Mouse (Mus musculus) midbrain, embryonic 13.5 days (tissue): ENCODE measurements at regions not wholly inside any gene's neighbourhood (a gene's known extent, or its start where the extent isn't known, plus 50 kb on each side); places are given as distances from the start of the nearest gene placed in this dataset.

ENCODE experiments used
- ATAC-seq: fragments of 200-750 bp; cut with Nextera tagmentation; 2 replicates; pipeline ENCODE4 v1.8.0; 2017; ENCODE audit warnings: mild to moderate bottlenecking, moderate TSS enrichment, moderate library complexity
- H3K27ac ChIP-seq: fragments of 300-500 bp; sonication (generic); 2 replicates; pipeline ENCODE4 v1.5.1; 2015; ENCODE audit warnings: inconsistent platforms, mild to moderate bottlenecking, moderate library complexity
- H3K27me3 ChIP-seq: fragments of 300-500 bp; sonication (generic); 2 replicates; pipeline ENCODE4 v1.6.1; 2015; ENCODE audit warnings: mild to moderate bottlenecking, inconsistent platforms
- H3K36me3 ChIP-seq: fragments of 300-500 bp; sonication (generic); 2 replicates; pipeline ENCODE4 v1.6.1; 2015; ENCODE audit warnings: mild to moderate bottlenecking, inconsistent platforms
- H3K4me1 ChIP-seq: fragments of 300-500 bp; sonication (generic); replicated peaks from 2 replicates; pipeline ENCODE4 v1.6.1; 2015; ENCODE audit warnings: inconsistent platforms
- H3K4me2 ChIP-seq: fragments of 300-500 bp; sonication (generic); replicated peaks from 2 replicates; pipeline ENCODE4 v1.6.1; 2015; ENCODE audit warnings: moderate library complexity, mild to moderate bottlenecking, inconsistent platforms
- H3K4me3 ChIP-seq: fragments of 300-500 bp; sonication (generic); replicated peaks from 2 replicates; pipeline ENCODE4 v1.5.1; 2015; ENCODE audit warnings: mild to moderate bottlenecking, inconsistent platforms
- H3K9ac ChIP-seq: fragments of 300-500 bp; sonication (generic); replicated peaks from 2 replicates; pipeline ENCODE4 v1.6.1; 2015; ENCODE audit warnings: mild to moderate bottlenecking, inconsistent platforms
- H3K9me3 ChIP-seq: fragments of 300-500 bp; sonication (generic); 2 replicates; pipeline ENCODE4 v1.6.1; 2016; ENCODE audit warnings: mild to moderate bottlenecking, inconsistent platforms
- WGBS: fragments of 180-500 bp; shearing (Covaris S2); methylation state at CpG from one replicate; pipeline ENCODE4 v1.1.7; 2015; 5-methylcytosine and 5-hydroxymethylcytosine counted together

DNA sequence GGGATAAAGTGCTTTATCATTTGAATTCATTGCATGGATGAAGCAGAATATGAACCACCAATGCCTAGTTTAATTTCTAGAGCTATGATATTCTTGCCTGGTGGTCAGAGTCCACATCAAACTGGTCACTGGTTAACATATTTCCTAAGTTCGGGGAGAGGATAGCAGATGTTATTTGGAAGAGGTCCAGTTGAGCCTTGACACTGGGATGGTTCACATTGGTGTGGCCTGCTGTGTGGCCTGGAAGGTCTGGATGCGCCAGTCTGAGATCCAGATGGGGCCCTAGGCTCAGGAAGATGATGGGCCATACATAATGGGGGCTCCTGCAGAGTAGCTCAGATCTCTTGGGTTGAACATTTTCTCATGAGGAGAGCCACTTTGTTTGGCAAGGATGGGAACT lies 127.3 kb upstream of the Id2 start:
- ATAC-seq, result no peak
- Histone ChIP-seq H3K4me2 (no peak overlapping the region), H3K9me3 (no peaks in the 10 kb centered on the region), H3K36me3 (no peaks in the 10 kb centered on the region), H3K27me3 (0 out of 2 replicates have a peak, but pooled peaks cover 8% of the 10 kb centered on the region), H3K27ac (no peak overlapping the region), H3K9ac (no peak overlapping the region), H3K4me3 (no peak overlapping the region), H3K4me1 (peaks cover 5% of the 10 kb centered on the region; the same call in 1 of the 2 replicates)
- 95% methylated on average over 2 of the region's 2 CpGs for WGBS

DNA sequence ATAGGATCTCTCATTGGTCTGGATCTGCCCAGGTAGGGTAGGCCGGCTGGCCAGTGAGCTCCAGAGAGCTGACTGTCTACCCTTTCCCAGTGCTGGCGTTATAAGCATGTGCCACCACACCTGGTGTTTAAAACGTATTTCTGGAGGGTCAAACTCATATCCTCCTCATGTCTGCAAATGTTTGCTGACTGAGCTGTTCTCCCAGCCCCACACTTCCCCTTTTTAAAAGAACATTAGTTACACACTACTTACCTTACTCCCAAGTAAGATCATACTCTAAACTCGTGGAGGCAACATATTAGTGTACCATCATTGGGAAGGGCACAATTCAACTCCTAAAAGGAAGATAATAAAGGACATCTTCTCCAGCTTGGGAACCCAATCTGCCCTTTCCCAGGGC lies 126.6 kb upstream of the Id2 start:
- no peak overlapping the region for H3K4me3 ChIP-seq
- H3K4me2 ChIP-seq, result no peak overlapping the region
- WGBS, result 89% methylated on average over 4 of the region's 4 CpGs
- no peak for ATAC-seq
- H3K9ac ChIP-seq, result no peak overlapping the region
- H3K9me3 ChIP-seq, result no peaks in the 10 kb centered on the region
- peaks cover 5% of the 10 kb centered on the region for H3K4me1 ChIP-seq
- no peaks in the 10 kb centered on the region for H3K36me3 ChIP-seq
- H3K27me3 ChIP-seq, result 0 out of 2 replicates have a peak, but pooled peaks cover 8% of the 10 kb centered on the region
- no peak overlapping the region for H3K27ac ChIP-seq

DNA sequence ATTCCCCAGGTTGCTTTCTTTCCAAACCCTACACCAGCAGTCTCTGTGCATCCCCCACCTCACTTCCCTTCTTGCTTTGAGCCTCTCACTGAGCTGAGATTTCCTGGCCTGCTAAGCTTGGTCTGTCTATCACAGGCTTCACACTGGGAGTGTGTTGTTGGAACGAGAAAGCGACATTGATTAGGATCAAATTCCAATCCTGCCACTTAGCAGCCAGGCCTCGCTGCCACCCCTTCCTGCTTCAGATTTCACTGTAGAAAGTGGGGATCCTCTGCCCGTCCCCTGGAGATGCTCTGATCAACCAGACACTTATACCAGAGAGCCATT lies 123.8 kb upstream of the Id2 start:
- 0 out of 2 replicates have a peak, but pooled peaks cover 8% of the 10 kb centered on the region for H3K27me3 ChIP-seq
- H3K27ac ChIP-seq, result no peak overlapping the region
- H3K9ac ChIP-seq, result no peak overlapping the region
- H3K36me3 ChIP-seq, result no peaks in the 10 kb centered on the region
- H3K9me3 ChIP-seq, result no peaks in the 10 kb centered on the region
- H3K4me3 ChIP-seq, result no peak overlapping the region
- no peak overlapping the region for H3K4me2 ChIP-seq
- no peak for ATAC-seq
- 15% methylated on average over 4 of the region's 4 CpGs for WGBS
- H3K4me1 ChIP-seq, result peaks cover 18% of the 10 kb centered on the region

DNA sequence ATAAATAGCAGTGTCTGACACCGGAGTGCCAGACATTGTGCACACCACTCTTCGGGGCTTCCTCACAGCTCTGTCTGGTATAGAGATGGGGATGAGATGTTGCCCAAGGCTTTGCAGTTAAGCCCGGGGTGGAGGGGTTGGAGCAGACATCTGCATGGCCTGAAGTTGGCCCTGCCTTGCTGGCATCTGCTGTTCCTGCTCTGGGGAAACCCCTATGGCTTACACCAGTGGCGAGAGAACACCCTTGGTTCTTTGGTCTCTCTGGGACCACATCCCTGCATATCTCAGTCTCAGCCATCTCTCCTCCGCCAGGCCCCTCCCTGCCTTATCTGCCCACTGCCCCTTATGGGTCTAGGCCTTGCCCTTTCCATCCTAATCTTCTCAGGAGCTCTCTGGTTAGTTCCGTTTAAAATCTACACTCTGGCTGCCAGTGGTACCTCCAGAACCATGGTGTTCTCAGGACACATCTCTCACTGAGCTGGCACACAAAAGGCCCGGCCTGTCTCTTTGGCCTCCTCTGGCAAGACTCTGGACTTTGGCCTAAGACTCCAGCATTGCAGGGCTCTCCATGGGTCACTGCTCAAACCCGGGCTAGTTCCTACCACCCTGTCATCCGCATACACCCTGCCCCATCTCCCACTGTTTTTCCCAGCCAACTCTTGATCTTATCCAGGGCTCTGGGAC lies 123.3 kb upstream of the Id2 start:
- 0 out of 2 replicates have a peak, but pooled peaks cover 8% of the 10 kb centered on the region for H3K27me3 ChIP-seq
- no peaks in the 10 kb centered on the region for H3K9me3 ChIP-seq
- no peak overlapping the region for H3K4me3 ChIP-seq
- peaks cover 18% of the 10 kb centered on the region for H3K4me1 ChIP-seq
- H3K36me3 ChIP-seq, result no peaks in the 10 kb centered on the region
- WGBS, result 64% methylated on average over 9 of the region's 9 CpGs
- no peak overlapping the region for H3K9ac ChIP-seq
- ATAC-seq, result no peak
- no peak overlapping the region for H3K4me2 ChIP-seq
- H3K27ac ChIP-seq, result no peak overlapping the region

DNA sequence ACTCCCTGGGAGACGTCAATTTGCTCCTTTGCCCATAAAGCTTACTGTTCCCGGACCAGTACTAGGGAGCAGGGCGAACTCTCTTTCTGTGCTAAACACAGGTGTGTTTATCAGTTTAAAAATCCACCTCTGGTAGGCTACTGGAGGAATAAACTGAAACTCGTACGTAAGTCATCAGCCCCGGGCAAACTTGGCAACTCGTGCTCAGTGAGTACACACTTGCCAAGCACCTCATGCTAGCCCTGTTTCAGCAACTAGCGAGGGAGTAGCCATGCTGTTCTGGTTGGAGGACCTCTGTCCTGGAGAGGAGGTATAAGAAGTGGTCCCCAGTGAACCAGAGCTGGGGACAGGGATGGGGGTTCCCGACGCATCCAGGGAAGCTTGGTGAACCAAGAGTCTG lies 122.6 kb upstream of the Id2 start:
- no peak overlapping the region for H3K4me2 ChIP-seq
- H3K27ac ChIP-seq, result no peak overlapping the region
- no peak overlapping the region for H3K4me3 ChIP-seq
- no peak overlapping the region for H3K9ac ChIP-seq
- no peaks in the 10 kb centered on the region for H3K36me3 ChIP-seq
- H3K27me3 ChIP-seq, result 0 out of 2 replicates have a peak, but pooled peaks cover 8% of the 10 kb centered on the region
- H3K9me3 ChIP-seq, result no peaks in the 10 kb centered on the region
- 85% methylated on average over 10 of the region's 10 CpGs for WGBS
- ATAC-seq, result no peak
- peaks cover 18% of the 10 kb centered on the region for H3K4me1 ChIP-seq

DNA sequence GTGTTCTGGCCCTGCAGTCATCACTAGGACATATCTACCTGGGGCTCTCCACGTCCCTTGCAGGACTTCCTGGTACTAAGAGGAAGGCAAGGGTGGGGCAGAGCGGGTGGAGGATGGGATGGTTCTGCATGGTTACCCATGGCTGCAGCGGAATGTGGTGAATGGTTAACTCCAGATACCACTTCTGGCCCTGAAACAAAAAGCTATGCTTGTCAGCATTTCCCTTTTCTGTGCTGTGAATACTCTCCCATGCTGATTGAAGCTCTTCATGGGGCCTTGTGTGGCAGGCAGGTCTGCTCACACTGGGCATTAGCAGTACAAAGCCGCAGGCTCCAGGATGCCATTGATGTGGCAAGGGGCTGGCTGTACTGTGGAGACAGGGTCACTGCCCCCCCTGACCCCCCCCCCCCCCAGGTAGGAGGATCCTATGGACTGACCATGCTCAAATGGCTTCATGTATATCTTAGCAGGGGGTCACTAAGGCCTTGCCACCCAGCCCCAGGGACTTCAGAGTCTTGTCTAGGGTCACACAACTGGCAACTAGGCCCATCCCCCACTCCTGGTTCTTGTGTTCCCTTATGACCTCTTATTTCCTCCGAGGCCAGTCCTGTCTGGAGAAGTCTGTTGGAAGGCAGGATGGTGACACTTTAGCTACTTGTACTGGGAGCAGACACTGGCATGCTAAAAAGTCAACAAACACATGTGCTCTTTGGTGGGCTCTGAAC lies 120.0 kb upstream of the Id2 start:
- ATAC-seq, result peak; percentile 46; the same call in 1 of the 2 replicates
- Histone ChIP-seq H3K9me3 (no peaks in the 10 kb centered on the region), H3K4me1 (peaks cover 18% of the 10 kb centered on the region), H3K9ac (no peak overlapping the region), H3K36me3 (no peaks in the 10 kb centered on the region), H3K27me3 (0 out of 2 replicates have a peak, but pooled peaks cover 8% of the 10 kb centered on the region), H3K4me3 (no peak overlapping the region), H3K27ac (no peak overlapping the region), H3K4me2 (no peak overlapping the region)
- WGBS, result 22% methylated on average over 5 of the region's 5 CpGs

DNA sequence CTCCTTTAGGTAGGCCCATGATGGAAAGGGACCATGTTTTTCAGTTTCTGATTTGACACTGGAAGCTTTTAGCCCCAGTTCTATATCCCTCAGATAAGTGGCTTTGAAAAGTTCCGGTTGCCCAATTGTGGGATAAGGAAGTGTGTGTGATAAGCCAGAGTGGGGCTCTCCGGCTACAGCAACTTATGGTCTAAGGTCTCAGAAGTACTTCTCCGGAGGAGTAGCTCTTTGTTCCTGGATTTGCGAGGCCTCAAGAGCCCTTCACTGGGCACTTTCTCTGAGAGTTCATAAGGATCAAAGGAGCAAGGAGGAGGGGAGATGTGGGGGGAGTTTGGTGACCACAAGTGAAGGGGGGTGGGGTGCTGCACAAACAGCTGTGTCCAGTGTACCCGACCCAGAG lies 118.3 kb upstream of the Id2 start:
- no peak for ATAC-seq
- Histone ChIP-seq H3K4me3 (no peak overlapping the region), H3K9me3 (no peaks in the 10 kb centered on the region), H3K27me3 (0 out of 2 replicates have a peak, but pooled peaks cover 7% of the 10 kb centered on the region), H3K27ac (no peak overlapping the region), H3K9ac (no peak overlapping the region), H3K4me1 (peaks cover 13% of the 10 kb centered on the region), H3K4me2 (no peak overlapping the region), H3K36me3 (no peaks in the 10 kb centered on the region)
- 39% methylated on average over 5 of the region's 5 CpGs for WGBS

DNA sequence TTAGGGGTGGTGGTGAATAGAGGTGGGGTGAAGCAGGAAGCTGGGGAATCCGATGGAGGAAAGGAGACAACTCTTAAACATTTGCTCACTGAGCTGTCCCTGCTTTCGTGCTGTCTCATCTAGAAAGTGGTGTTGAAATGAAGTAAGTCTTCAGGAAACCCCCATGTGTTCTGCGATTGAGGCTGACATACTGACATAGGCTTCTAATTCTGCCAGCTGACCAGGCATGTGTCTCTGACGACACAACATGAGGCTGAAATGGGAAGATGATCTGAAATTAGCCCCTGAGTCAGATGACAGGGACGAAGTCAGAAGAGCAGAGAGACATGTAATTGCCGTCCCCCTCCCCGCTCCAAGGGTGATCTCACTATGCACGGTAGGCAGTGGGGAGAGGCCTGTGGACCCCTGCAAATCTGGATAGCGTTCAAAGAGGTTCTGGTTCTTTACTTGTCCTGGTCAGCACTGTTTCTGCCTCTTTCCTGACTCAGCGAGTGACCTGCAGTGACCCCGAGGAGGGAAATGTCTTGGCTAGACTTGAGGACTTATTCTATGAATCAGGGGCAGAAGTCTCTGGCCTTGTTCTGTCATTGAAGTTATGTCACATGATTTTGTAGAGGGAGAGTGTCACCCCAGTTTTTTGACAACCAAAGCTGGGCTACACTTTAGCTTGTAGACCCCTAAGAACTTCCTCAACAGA lies 117.0 kb upstream of the Id2 start:
- 91% methylated on average over 11 of the region's 11 CpGs for WGBS

DNA sequence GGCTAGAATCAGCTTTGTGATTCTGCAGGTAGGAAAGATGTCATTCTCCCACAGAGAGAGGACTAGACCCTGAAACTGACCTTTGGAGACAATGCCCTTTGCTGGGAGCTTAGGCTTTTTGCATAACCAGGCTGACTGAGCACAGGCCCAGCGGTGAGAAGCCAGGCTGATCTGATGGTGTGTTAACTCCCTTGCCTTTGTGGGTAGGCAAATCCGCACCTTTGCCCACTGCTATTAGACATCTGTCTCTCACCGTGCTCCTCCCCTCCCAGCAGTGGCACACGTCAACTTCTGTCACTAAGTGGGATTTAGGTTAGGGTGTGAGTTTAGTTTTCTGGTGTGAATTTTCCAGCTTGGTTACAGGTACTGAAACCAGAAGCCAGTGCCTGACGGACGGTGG lies 114.4 kb upstream of the Id2 start:
- whole genome bisulfite sequencing, result 78% methylated on average over 6 of the region's 6 CpGs
- peaks cover 5% of the 10 kb centered on the region for H3K4me1 ChIP-seq
- H3K4me3 ChIP-seq, result no peak overlapping the region
- H3K36me3 ChIP-seq, result no peaks in the 10 kb centered on the region
- H3K27ac ChIP-seq, result no peak overlapping the region
- no peak overlapping the region for H3K4me2 ChIP-seq
- no peak for ATAC-seq
- no peak overlapping the region for H3K9ac ChIP-seq
- no peaks in the 10 kb centered on the region for H3K27me3 ChIP-seq
- H3K9me3 ChIP-seq, result no peaks in the 10 kb centered on the region

More for the DNA sequence above, 117.0 kb upstream of the Id2 start:
- Histone ChIP-seq H3K27ac (no peak overlapping the region), H3K36me3 (no peaks in the 10 kb centered on the region), H3K9ac (no peak overlapping the region), H3K27me3 (no peaks in the 10 kb centered on the region), H3K4me1 (peaks cover 15% of the 10 kb centered on the region), H3K4me2 (no peak overlapping the region), H3K4me3 (no peak overlapping the region), H3K9me3 (no peaks in the 10 kb centered on the region)
- no peak for ATAC-seq

DNA sequence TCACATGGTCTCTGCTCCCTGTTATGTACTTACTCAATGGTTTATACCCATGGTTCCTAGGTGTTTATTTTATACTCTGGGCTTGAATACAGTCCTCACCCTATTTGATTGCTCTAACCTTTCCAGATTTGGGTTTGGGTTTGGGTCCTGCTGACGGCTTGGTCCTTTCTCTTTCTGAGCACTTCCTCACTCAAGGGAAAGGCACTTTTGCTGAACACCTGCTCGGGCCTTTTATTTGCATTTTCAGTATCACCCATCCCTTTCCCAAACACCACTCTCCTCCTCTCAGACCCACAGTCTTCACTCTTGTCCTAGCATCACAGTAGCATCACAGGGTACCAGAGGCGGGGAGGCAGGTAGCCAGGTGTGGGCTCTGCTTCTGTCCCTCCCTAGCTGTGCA lies 113.7 kb upstream of the Id2 start:
- Histone ChIP-seq H3K27ac (no peak overlapping the region), H3K4me1 (peaks cover 5% of the 10 kb centered on the region), H3K27me3 (no peaks in the 10 kb centered on the region), H3K9ac (no peak overlapping the region), H3K9me3 (no peaks in the 10 kb centered on the region), H3K4me2 (no peak overlapping the region), H3K36me3 (no peaks in the 10 kb centered on the region), H3K4me3 (no peak overlapping the region)
- no peak for ATAC-seq
- WGBS, result 94% methylated on average over 3 of the region's 3 CpGs

DNA sequence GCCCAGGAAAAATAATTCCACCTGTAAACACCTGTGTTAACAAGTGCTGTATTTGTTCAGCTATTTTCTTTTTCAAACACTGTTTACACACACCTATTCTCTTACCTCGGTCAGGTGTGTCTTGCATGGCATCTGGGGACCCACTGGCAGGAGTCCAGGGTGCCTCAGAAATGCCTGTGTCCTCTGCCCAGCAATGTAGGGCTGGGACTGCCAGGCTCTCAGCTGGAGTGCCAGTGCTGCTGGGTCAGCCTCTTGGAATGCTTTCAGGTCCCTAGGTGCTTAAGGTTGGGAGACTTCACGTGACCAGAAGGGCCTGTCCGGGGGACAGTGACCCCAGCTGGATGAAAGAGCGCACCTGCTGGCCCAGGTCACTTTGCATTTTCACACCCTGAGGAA lies 112.4 kb upstream of the Id2 start:
- peaks cover 5% of the 10 kb centered on the region for H3K4me1 ChIP-seq

DNA sequence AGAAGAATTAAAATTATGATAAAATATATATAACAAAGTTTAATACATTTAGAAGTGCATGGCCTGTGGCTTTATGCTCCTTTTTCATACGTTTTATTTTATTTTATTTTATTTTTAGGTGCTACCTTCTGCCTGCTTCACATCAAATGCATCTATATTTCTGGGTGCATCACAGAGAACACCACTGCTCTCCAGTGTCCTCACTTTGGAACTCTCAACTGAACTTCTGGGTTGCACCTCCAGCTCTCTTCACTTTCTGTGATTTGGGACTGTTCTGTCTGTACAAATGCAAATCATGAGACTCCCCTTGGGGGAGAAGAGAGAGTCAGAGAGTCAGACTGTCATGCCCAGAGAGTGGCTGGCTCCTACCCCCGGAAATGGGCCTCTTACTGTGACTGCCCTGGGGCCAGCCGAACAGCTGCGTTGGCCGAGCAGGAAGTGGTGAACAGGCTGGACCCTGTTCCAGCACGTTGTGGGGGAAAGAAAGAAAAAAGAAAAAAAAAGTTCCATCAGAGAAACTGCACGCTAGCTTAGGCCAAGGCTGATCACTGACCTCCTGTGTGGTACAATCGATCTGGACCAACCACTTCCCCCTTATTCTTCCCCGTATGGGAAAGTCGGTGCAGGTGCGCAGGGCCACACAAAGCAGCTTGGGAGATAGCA lies 111.9 kb upstream of the Id2 start:
- no peak overlapping the region for H3K9ac ChIP-seq
- no peak for ATAC-seq
- H3K9me3 ChIP-seq, result no peaks in the 10 kb centered on the region
- no peaks in the 10 kb centered on the region for H3K36me3 ChIP-seq
- WGBS, result 42% methylated on average over 11 of the region's 11 CpGs
- H3K4me1 ChIP-seq, result peaks cover 5% of the 10 kb centered on the region
- no peak overlapping the region for H3K4me3 ChIP-seq
- H3K4me2 ChIP-seq, result no peak overlapping the region
- no peak overlapping the region for H3K27ac ChIP-seq
- no peaks in the 10 kb centered on the region for H3K27me3 ChIP-seq

More for the DNA sequence above, 112.4 kb upstream of the Id2 start:
- WGBS, result 33% methylated on average over 4 of the region's 4 CpGs
- Histone ChIP-seq H3K9me3 (no peaks in the 10 kb centered on the region), H3K4me2 (no peak overlapping the region), H3K27me3 (no peaks in the 10 kb centered on the region), H3K9ac (no peak overlapping the region), H3K27ac (no peak overlapping the region), H3K4me3 (no peak overlapping the region), H3K36me3 (no peaks in the 10 kb centered on the region)
- no peak for ATAC-seq
